Mouse (Mus musculus) ovary, postnatal 36 days (tissue): ENCODE results near the gene Sprtn.

Experiments
- DNase-seq: peaks from one replicate; pipeline ENCODE4 v3.0.0; 2022; ENCODE audit warnings: low spot score, mixed read lengths

The Sprtn gene

DNA sequence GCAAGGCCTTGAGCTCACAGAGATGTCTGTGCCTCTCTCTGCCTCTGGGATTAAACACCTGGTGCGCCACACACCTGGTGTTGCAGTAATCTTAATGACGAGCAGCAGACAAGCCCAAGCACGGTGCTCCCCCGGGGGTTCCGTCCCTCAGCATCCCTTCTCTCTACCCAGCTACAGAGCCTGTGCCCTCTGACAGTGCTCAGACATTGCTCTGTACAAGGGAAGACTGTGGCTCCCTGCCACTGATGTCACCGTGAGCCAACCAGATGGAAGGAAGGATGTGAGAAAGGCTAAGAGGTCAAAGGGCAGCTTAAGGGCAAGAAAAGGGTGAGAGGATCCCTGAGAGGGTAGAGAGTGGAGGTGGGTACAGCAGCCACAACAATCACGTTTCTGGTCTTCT, 46.7 kb downstream of the Sprtn start:
- DNase-seq = no peak

DNA sequence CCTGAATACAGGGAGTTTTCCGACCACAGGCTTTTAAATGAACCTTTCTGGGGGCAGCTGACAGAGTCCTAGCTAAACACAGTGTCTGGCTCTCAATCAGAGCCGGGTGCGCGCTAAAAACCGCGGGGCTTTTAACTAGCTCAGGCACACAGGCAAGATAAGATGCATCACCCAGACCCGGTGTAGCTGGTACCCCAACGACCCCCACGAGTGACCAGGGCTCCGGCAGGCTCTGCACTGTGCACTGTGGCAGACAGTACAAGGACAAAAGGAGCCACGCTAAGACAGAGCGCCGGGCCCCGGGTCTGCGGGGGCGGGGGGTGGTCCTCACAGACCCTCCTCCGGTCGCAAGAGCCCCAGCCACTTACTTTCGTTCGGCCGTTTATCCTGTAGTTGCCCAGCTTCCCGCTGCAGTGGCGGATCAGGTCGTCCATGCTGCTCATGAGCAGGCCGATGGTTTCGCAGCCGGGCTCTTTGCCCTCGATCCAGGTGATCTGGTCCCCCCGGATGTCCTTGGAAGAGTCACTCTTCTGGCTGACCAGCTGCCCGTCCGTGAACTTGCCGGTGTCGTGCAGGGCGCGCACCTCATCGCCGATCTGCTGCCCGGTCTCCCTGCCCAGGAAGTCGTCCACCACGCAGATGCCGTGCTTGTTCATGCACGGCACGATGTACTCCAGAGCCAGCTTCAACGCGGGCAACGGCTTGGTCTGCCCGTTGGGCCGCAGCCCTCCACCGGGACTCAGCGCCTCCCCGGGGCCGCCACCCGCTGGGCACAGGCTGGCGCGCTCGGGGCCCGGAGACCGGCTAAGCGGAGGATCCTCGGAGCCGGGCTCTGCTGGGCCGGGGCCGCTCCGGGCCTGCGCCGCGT, 50.4 kb downstream of the Sprtn start:
- peak; percentile 52 for DNase-seq

DNA sequence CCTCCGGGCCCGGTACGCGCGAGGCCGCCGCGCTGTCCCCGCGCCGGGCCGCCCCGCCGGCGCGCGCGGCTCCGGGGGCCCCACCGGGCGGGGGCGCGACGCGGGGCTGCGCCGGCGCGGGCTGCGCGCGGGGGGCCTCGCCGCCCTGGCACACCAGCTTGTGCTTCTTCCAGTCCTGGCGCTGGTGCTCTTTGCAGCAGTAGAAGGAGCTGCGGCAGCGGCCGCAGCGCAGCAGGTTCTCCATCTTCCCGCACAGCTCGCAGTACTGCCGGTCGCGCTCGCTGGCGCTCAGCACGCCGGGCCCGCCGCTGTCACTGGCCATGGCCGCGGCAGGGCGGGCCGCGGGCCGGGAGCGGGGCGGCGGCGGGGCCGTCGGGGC, 51.0 kb downstream of the Sprtn start:
- no peak for DNase-seq

GRCm38 (mm10) chr8:124949209-124950068, 51.8 kb downstream of the Sprtn start, which contains the start of gene Egln1:
TSS of gene Egln1 (minus strand) at chr8:124949324.
- DNase-seq = peak; percentile 87

DNA sequence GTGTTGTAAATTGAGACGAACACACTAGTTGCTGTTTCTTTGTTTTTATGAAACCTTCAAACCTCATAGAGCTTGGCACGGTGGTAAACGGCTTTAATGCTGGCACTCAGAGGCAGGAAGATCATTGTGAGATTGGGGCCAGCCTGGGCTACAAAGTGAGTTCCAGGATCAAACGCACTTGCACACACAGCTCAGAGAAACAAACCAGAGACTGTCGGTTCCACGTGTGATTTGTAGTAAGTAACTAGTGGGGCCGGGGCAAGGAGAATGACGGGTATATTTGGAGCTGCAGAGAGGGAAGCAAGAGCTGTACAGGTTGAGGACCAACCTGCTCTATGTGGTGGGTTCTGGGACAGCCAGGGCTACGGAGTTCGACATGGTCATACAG, 52.4 kb downstream of the Sprtn start:
- no peak for DNase-seq

DNA sequence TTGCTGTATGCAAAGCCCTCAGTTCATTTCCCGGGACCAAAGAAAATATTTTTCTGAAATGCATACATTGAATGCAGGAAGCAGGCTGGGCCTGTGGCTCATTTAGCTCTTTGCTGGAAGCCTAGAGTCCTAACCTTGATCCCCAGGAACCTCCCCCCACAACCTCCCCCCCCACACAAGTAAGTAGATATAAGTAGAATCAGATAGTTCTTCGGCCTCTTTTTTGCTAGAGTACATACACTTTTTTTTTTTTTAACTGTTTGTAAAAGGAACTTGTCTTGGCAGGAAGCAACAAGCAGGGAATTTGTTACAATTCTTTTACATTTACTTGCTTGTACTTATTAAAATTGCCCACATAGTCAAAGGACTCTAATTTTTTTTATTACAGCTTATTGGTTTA, 53.2 kb downstream of the Sprtn start:
- no peak for DNase-seq

- DNase-seq = no peak
Measured at GRCm38 (mm10) chr8:124953188-124953587, 55.5 kb downstream of the Sprtn start.

DNA sequence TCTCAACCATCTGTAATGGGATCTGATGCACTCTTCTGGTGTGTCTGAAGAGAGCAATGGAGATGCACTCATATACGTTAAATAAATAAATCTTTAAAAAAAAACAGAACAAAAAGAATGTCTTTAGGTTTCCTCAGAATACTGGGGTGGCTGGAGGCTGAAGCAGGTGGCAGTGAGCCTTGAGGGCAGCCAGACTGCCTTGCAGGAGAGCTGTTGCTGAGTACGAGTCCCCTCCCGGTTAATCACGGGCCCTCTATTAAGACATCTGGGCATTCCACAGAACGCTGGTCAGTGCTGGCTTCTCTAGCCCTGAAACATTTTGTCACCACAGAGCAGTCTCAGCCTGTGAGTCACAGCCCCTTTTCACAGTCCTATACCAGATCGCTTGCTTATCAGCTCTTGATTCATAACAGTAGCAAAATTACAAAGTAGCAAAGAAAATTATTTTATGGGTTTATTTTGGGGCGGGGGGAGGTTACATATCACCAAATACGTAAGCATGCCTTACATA, 56.9 kb downstream of the Sprtn start:
- DNase-seq = no peak
